Mouse (Mus musculus): ENCODE data around the gene Cdk18. TPM values are rescaled to one million over a fixed set of nuclear protein-coding genes. Genes with fewer than 3 reads are reported as not detected.

Gene Cdk18
- total and polyA plus RNA-seq, 3 experiments, result 0.32 to 2.5 (median 1.1) TPM

GRCm38 (mm10) chr1:132171619-132172018 is 32.1 kb upstream of the Cdk18 start:
- H3K4me2 ChIP-seq (ENCODE audit: insufficient read depth, low read depth, poor library complexity, severe bottlenecking), result no peak overlapping the region
- H3K79me2 ChIP-seq (replicated peaks; ENCODE audit: control insufficient read depth, extremely low read depth, insufficient read depth, poor library complexity, severe bottlenecking), result no peaks in the 10 kb centered on the region
- H3K4me3 ChIP-seq (replicated peaks in 1 of 3; ENCODE audit: low read depth in 2 of 3, low read length in 2 of 3, poor library complexity in 1 of 3), result no peak overlapping the region
- no peak overlapping the region for H3K9ac ChIP-seq (ENCODE audit: insufficient read depth, low read depth)
- peaks cover 0 to 12% of the 10 kb centered on the region in 2 experiments; a peak in 2 of 4 replicates for H3K4me1 ChIP-seq (ENCODE audit: control insufficient read depth in 1 of 2, insufficient read depth in 2 of 2)
- no peak for TF ChIP-seq GABPA (IDR thresholded peaks at IDR 0.05; ENCODE audit: insufficient replicate concordance, low read depth, low read length)
- TF ChIP-seq POLR2AphosphoS2 (IDR thresholded peaks at IDR 0.05; ENCODE audit: low read depth, low read length), result no peak
- no peaks in the 10 kb centered on the region for H3K36me3 ChIP-seq (replicated peaks in 1 of 2; ENCODE audit: control insufficient read depth in 1 of 2, insufficient read depth in 1 of 2, low read length in 1 of 2)
- H3K9me3 ChIP-seq (replicated peaks; ENCODE audit: low read length), result no peaks in the 10 kb centered on the region
- H3K27ac ChIP-seq (ENCODE audit: insufficient read depth, low read depth), result no peak overlapping the region
- H3K27me3 ChIP-seq (replicated peaks), result peaks cover 49% of the 10 kb centered on the region
- in situ Hi-C loops (cut with MboI; ENCODE audit: low pct_ligation_motif_present, low pct_unique_long_range_greater_than_20kb, low sequenced_read_pairs) (no loop called here), dilution Hi-C loops (cut with MboI; ENCODE audit: extremely low pct_ligation_motif_present, extremely low pct_unique_long_range_greater_than_20kb, low sequenced_read_pairs) (no loop called here)
- DNase-seq (ENCODE audit: extremely low read depth), result no peak

DNA sequence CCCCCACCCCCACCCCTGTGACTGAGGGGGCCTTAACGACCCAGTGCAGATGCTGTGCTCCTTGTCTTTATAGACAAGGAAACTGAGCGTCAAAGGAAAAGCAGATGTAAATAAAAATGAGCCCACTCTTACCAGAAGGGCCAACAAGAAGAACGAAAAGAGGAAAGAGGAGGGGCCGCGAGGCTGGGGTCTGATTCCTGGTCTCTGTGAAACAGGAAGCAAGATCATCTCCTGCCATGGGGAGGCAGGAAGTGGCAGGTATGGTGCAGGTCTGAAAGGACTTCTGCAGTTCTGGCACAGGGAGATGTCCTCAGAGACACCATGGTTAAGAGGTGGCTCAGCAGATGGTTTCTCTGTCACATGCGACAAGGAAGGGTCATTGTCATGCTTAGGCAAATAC is 31.2 kb upstream of the Cdk18 start:
- Histone ChIP-seq H3K9ac (ENCODE audit: insufficient read depth, low read depth) (no peak overlapping the region), H3K79me2 (replicated peaks; ENCODE audit: control insufficient read depth, extremely low read depth, insufficient read depth, poor library complexity, severe bottlenecking) (no peaks in the 10 kb centered on the region), H3K27me3 (replicated peaks) (peaks cover 50% of the 10 kb centered on the region), H3K4me2 (ENCODE audit: insufficient read depth, low read depth, poor library complexity, severe bottlenecking) (no peak overlapping the region), H3K9me3 (replicated peaks; ENCODE audit: low read length) (peaks cover 3% of the 10 kb centered on the region), H3K36me3 (replicated peaks in 1 of 2; ENCODE audit: control insufficient read depth in 1 of 2, insufficient read depth in 1 of 2, low read length in 1 of 2) (no peaks in the 10 kb centered on the region), H3K4me1 (ENCODE audit: control insufficient read depth in 1 of 2, insufficient read depth in 2 of 2) (peaks cover 0 to 12% of the 10 kb centered on the region in 2 experiments; a peak in 2 of 4 replicates), H3K4me3 (replicated peaks in 1 of 3; ENCODE audit: low read depth in 2 of 3, low read length in 2 of 3, poor library complexity in 1 of 3) (no peak overlapping the region), H3K27ac (ENCODE audit: insufficient read depth, low read depth) (no peak overlapping the region)
- in situ Hi-C loops (cut with MboI; ENCODE audit: low pct_ligation_motif_present, low pct_unique_long_range_greater_than_20kb, low sequenced_read_pairs) (no loop called here), dilution Hi-C loops (cut with MboI; ENCODE audit: extremely low pct_ligation_motif_present, extremely low pct_unique_long_range_greater_than_20kb, low sequenced_read_pairs) (no loop called here)
- no peak for DNase-seq (ENCODE audit: extremely low read depth)
- TF ChIP-seq ZMIZ1 (IDR thresholded peaks at IDR 0.05; ENCODE audit: low read depth, low read length), result no peak
- no peak for TF ChIP-seq CHD2 (IDR thresholded peaks at IDR 0.05; ENCODE audit: low read length)
- no peak for TF ChIP-seq ZKSCAN1 (IDR thresholded peaks at IDR 0.05; ENCODE audit: borderline replicate concordance, low read depth, low read length)
- TF ChIP-seq UBTF (IDR thresholded peaks at IDR 0.05; ENCODE audit: low read depth, low read length), result no peak
- TF ChIP-seq POLR2AphosphoS2 (IDR thresholded peaks at IDR 0.05; ENCODE audit: low read depth, low read length), result no peak
- no peak for TF ChIP-seq SIN3A (IDR thresholded peaks at IDR 0.05; ENCODE audit: low read length)
- TF ChIP-seq CHD1 (IDR thresholded peaks at IDR 0.05; ENCODE audit: low read depth, low read length), result no peak
- TF ChIP-seq ZC3H11A (IDR thresholded peaks at IDR 0.05; ENCODE audit: low read depth, low read length), result no peak
- TF ChIP-seq USF1 (IDR thresholded peaks at IDR 0.05; ENCODE audit: low read depth, low read length), result no peak
- TF ChIP-seq TBP (conservative IDR thresholded peaks at IDR 0.05; ENCODE audit: low read depth, low read length), result no peak
- no peak for TF ChIP-seq CTCF (conservative IDR thresholded peaks at IDR 0.05 in 1 of 2, IDR thresholded peaks at IDR 0.05 in 1 of 2; ENCODE audit: low read depth in 2 of 2, low read length in 2 of 2)
- no peak for TF ChIP-seq POLR2A (IDR thresholded peaks at IDR 0.05; ENCODE audit: low read depth, low read length)
- no peak for TF ChIP-seq IRF4 (IDR thresholded peaks at IDR 0.05; ENCODE audit: low read depth, low read length)
- no peak for TF ChIP-seq ETS1 (conservative IDR thresholded peaks at IDR 0.05; ENCODE audit: low read depth, low read length)
- no peak for TF ChIP-seq GABPA (IDR thresholded peaks at IDR 0.05; ENCODE audit: insufficient replicate concordance, low read depth, low read length)
- TF ChIP-seq HCFC1 (IDR thresholded peaks at IDR 0.05; ENCODE audit: low read depth, low read length), result no peak
- no peak for TF ChIP-seq ELF1 (IDR thresholded peaks at IDR 0.05; ENCODE audit: low read depth, low read length)
- no peak for TF ChIP-seq NRF1 (IDR thresholded peaks at IDR 0.05; ENCODE audit: low read depth, low read length)
- no peak for TF ChIP-seq MYC (IDR thresholded peaks at IDR 0.05; ENCODE audit: low read depth, low read length)

All from CH12.LX (cell line).